Mouse (Mus musculus) layer of hippocampus, adult 8-10 months (tissue): ENCODE results near the gene Bst2. TPM values are rescaled to one million over a fixed set of nuclear protein-coding genes. Genes with fewer than 3 reads are reported as not detected.

Source experiments
- DNase-seq, 2 experiments: peaks; one replicate each; pipeline ENCODE4 v3.0.0; 2022; ENCODE audit warnings: low spot score in 2 of 2
- total RNA-seq, 4 experiments: library from RNA; stranded (reverse); gene quantifications; 2 replicates each; pipeline ENCODE4 v1.2.4; 2022

Bst2 gene
- total RNA-seq: 10 to 100 TPM in 2 of 4 experiments, 1 to 10 TPM in 2; 4.1 to 23.3 (median 8.6) TPM

DNA sequence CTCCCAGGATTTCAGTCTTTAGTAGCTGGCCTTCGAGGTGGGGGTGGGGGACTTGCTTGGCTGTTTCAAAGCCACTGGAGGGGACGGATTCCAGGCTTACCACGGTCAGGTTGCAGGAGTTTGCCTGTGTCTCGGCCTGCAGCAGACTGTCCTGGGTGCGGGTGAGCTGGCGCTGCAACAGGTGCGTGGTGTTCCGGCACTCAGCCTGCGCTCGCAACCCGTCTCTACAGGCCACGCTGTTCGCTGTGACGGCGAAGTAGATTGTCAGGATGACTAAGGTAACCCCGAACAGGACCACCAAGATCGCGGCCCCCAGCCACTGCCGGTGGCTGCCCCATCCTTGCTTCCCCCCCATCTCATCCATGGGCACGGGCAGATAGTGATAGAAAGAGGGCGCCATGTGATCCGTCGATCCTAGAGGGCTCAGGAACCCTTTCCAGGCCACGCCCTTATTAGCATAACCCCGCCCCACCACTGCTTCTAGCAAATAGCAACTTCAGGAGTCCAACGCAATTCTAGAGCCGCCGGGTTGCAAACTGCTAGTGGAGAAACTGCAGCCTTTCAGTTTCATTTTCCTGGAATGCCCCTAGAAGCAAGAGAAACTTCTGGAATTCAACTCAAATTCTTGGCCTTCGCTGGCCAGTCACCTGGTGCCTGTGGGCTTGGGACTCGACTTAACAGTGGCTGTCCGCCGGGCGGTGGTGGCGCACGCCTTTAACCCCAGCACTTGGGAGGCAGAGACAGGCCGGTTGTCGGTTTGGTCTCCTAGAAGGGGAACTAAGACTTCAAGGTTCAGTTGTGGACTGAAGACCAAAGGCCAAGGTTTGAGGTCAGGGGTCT is at the start of gene Bst2:
Gene Bst2, minus strand, starts transcription at position 429 of the 840 bp plus-strand sequence.
- DNase-seq: no peak

DNA sequence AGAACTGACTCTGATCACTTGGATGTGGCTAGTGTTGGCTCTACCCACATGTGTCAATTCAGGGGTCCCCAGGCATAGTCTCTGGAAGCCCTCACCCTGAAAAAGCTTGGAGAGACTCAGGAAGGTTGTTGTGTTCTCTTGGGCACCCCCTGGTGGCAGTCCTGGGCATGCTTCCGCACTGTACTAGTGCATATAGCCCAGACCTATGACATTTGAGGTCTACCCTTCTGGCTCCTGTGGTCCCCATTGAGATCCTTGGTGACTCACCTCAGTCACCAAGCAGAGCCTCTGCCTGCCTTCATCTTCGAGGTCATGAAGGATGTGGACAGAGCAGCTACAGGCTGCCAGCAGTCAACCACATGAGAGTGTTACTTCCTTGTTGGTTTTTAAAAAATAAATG is 49.6 kb upstream of the Bst2 start:
- no peak for DNase-seq

DNA sequence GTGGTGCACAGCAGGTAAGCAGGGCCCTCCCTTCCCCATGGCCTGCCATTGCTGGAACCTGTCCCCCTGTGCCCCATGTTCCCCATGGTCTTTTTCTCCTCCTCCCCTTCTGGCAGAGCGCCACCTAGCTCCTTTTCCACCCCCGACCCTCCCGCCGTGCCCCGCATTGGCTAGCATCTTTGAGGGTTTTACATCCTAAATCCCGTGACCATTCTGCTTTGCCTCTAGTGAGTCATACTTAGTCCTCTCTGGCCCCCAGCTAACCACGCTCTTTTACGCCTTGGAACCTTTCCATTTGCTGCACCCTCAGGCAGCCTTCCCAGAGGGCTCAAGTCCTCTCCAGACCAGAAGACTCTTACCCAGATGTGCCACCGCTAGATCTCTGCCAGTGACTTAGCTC is 42.9 kb upstream of the Bst2 start:
- DNase-seq: no peak

DNA sequence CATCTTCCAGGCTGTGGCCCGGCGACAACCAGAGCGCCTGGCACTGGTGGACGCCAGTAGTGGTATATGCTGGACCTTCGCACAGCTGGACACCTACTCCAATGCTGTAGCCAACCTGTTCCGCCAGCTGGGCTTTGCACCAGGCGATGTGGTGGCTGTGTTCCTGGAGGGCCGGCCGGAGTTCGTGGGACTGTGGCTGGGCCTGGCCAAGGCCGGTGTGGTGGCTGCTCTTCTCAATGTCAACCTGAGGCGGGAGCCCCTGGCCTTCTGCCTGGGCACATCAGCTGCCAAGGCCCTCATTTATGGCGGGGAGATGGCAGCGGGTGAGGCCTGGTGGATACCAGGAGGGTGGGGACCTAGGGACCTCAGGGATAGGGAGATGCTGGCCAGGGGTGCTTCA is 42.2 kb upstream of the Bst2 start:
- DNase-seq: no peak

DNA sequence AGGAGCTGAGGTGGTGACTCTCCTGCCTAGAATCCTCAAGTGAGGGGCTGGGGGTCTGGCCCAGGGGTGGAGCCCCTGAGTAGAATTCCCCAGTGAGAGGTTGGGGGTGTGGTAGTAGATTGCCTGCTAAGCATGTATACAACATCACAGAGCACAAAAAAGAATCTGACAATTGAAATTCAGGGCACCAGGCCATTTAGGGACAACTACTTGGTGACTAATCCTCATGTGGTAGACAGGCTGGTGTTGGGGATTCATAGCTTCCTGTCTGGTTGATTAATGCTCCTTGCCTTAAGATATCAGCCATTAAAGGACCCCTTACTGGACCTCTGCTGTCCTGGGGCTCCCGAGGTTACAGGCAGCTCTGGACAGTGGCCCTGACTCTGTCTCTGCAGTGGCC is 41.8 kb upstream of the Bst2 start:
- no peak for DNase-seq

DNA sequence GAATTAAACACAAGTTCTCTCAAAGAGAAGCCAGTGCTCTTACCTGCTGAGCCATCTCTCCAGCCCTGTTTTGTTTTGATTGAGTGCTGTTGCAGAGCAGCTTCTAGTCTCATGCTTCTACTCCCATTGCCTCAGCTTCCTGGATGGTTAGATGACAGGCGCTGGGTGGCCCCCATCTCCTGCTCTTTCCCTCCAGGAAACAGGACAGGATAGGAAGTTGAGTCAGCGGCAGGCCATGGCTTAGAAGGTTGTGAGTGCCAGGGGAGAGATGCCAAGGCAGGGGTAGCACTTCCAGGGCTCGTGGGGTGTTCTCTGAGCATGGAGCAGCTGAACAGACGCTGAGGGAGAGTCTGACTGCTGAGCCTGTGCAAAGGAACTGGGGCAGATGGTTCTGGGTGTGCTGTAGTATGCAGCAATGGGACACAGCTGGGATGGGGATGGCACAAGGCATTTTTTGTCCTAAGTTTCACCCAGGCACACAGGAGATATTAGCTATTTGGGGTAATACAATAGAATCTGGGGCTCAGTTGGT is 40.7 kb upstream of the Bst2 start:
- no peak for DNase-seq

DNA sequence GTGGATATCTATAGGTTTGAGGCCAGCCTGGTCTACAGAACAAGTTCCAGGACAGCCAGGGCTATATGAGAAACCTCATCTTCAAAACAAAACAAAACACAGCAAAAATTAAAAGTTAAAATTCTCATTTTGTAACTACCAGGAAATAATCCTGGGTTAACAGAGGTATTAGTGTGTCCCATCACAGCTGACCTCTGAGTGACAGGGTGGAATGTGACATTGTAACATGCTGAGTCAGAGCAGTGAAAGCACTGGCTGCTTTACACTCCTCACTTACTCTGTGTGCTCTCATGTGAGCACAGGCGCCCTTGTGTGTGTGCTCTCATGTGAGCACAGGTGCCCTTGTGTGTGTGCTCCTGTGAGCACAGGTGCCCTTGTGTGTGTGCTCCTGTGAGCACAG is 37.8 kb upstream of the Bst2 start:
- no peak for DNase-seq

DNA sequence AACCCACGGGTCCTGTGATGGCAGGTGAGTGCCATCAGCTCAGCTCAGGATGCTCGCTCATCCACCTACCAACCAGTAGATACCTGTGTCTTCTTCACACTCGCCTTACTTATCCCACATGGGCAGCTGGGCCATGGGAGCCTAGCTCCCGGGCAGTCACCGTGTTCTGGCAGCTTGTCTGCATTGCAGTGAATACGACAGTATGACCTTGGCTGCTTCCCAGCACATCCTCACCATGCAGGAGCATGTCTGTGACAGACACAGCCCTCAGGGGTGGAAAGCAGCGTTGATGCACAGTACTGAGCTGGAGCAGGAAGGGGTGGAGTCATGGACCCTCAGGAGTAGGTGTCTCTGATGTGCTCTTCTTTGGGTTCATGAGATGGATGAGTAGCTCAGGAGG is 37.2 kb upstream of the Bst2 start:
- no peak for DNase-seq

DNA sequence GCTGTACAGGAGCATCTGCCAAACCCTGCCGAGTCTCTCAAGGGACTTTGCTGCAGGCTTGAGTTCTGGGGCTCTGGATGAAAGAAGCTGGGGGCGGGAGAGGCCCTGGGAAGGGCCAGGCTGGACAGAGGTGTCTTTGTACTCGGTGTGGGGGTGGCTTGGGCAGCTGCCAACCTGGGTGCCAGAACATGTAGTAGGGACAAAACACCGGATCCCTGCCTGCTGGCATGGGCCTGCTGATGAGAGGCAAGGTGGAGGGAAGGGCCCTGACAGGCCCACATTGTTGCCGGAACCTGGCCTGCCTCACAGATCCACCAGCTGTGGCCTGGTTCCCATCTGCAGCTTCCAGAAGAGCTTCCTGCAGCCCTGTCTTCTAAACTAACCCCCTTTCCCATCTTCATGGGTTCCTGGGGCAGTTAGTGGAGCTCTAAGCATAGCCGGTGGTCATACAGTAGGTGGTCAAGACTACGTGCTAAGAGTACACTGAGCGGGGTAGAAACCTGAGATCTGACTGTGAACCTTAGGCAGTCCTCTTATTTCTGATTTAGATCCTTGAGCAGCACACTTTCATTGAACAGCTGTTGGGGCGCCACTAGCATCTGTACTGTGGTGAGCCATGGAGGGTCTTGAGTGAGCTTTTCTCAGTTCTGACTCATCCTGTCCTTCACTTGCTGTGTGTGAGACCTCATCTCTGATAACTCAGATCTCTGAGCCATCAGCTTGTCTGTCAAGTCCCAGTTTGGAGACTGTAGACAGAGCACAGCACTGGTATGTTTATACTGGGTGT is 35.8 kb upstream of the Bst2 start:
- peak; percentile 87 to 91 for DNase-seq

DNA sequence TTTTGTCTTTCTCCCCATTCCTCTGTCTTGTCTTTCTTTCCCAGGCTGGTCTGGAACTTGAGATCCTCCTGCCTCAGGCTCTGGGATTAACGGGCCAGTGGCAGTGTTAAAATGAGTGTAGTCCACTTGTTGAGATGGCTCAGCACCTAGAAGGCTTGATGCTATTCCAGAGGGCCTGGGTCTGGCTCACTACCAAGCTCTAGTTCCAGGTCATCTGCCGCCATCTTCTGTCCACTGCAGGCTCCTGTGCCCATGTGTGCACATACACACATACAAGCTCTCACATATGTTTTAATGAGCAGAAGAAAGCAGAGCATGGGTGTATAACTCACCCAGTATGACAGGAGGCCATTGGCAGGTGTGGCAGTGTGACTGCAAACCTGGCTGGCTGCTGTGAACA is 34.8 kb upstream of the Bst2 start:
- no peak for DNase-seq

DNA sequence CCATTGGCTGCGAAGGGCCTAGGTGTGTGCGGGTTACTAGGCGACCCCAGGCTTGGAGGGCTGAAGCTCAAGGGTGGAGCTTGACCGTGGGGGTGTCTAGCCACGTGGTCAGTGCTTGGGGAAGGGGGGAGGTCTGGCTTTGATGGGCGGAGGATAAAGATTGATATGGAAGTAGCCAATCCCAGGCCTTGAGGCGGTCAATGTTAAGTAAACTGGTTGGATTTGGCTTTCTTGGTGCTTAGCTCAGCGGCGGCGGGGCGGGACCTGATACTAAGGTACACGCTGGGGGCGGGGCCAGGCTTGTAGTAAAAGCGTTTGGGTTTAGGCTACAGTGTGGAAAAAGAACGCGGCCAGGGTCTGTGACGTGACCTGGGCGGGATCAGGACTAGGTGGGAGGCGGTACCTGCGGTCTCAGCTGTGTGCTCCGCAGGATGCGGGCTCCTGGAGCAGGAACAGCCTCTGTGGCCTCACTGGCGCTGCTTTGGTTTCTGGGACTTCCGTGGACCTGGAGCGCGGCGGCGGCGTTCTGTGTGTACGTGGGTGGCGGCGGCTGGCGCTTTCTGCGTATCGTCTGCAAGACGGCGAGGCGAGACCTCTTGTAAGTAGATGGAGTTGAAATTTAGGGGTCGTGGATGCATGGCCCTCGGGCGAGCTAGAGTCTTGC is 33.2 kb upstream of the Bst2 start:
- peak; percentile 96 to 98 for DNase-seq

DNA sequence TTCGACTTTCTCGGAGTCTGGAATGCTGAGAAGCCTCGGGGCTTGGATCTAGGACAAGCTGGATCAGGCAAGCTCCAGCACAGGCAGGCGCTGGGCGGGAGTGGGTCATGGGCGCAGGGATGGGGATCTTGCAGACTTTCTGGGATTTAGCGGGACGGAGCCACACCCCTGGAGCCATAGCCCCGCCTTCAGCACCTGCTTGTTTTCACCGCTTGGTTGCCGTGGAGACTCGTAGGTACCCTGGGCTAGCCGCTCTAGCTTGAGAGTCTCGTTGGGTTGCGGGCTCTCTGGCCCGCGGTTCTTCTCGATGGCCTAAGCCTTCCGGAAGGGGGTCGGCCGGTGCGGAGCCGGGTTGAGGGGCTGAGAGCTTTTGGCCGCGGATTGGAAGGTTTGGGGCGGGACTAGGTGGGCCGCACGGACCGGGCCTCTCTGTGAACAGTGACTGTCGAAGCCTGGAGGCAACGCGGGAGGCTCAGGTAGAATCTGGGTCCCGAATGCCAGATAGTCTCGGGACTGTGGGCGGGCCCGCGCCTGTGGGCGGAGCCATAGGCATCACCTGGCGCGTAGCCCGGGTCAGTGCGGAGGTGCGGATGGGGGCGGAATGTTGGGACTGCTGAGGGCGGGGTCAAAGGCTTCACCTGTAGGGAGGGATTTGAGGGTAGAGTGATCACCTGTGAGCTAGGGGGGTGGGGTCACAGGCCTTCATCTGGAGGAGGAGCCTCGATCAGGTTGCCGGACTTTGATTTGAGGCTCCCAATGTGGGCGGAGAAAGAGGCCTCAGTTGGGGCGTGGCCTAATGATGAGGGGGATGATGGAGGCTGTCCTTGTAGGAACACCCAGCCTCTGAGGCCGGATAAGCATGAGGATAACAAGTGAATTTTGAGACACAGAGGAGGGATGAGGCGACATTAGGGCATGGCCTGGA is 32.4 kb upstream of the Bst2 start:
- DNase-seq: peak; percentile 92 to 95

DNA sequence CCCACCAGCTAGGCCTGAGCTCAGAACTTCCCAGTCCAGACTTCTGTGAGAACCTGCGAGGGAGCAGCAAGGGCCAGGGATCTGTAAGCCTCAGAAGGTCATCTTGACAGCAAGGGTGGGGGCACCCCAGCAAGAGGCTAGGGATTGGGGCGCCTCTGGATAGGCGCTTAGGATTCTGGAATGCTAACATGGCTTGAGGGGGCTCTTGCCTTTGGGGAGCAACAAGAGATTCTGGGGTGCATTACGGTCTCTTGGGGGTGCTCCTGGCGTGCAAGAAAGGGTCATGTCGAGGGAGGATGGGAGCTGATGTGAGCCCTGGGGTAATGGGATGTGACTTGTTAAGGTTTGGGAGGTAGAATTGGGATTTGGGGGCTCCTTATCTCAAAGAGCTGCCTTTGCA is 31.7 kb upstream of the Bst2 start:
- DNase-seq: no peak

DNA sequence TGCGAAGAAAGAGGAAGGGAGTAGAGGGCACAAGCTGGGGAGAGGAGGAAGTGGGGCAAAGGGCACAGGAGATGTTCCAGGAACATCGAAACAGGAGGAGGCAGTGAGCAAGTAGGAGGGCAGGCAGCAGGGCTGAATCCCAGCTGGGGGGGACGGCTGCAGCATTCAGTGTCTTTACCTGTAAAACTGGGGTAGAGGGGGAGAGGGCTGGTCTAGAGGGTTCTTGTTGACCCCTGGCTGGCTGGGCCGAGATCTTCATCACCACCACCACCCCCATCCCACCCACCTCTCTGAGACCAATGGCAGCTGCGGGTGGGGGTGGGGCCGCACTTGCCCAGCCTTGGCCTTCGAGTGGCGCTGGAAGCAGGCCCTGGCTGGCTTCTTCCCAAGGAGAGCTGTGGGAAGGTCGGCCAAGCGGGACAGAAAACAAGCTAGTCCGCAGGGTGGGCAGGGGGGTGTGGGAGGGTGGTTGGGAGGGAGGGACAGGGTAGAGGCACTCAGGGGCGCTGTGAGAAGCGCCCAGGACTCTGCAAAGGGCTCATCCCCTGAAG is 31.2 kb upstream of the Bst2 start, which contains the start of gene Slc27a1:
Gene Slc27a1, plus strand, starts transcription at position 496 of the 551 bp plus-strand sequence.
- peak; percentile 73 to 74 for DNase-seq

DNA sequence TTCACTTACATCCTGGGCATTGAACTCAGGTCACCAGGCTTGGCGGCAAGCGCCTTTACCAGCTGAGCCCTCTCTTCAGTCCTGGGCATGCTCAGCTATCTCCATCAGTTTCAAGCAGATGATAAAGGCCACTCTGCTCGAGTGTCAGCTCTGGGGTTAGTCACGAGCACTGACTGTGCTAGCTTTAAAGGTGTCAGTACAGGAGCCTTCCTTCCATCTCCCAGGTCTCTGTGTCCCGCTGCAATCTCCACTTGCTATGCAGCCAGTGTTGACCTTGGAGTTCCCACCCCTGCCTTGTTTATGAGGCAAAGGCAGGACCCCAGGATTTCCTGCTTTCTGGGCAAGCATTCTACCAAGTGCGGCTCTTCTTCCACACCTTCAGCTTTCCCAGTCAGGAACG is 30.3 kb upstream of the Bst2 start:
- no peak for DNase-seq

DNA sequence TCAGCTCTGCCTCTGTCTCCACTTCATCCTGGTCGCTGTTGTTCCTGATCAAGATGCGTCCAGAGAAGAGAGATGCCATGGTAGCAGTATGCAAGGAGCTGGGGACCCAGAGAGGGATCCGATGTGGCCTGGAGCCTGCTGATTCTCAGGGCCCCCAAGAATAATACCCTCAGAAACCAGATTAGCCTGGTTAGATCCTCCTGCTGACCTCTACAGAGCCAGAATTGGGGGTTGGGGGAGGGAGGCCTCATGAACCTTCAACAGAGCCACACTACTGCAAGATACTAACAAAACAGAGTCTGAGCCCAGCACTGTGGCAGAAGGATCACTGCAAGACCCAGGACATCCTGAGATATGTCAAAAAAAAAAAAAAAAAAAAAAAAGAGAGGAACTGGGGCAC is 29.2 kb upstream of the Bst2 start, which contains the start of gene Nxnl1:
Gene Nxnl1, minus strand, starts transcription at position 101 of the 400 bp plus-strand sequence.
- DNase-seq: no peak

DNA sequence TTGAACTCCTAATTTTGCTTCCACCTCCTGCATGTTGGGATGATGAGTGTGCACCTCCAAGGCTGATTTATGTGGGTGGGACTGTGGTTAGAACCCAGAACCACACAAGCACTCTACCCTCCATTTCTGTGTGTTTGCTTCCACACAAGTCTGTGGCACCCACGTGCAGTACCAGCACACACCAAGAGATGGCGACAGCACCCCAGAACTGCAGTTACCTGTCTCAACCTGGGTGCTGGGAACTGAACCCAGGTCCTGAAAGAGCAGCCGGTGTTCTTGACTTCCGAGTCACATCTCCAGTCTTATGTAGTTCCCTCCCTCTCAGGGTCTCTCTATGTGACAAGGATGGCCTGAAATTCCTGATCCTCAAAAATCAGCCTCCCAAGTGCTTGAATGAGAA is 26.7 kb upstream of the Bst2 start:
- DNase-seq: no peak

DNA sequence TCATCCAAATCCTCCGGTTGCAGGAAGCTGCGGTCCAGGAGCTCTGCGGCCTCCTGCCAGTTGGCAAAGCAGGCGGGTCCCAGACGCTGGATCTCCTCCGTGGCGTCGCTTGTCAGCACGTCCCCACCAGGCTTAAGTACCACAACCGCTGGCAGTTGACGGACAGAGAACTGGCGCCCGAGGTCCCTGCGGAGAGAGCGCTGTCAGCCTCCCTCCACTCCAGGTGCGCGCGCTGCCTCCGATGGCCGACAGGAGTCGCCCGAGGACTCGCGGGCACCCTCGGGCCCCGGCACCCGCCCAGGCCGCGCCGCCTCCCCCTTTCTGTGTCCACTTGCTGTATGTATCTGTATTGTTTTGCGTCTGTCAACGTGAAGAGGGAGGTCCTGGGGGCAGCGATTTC is 25.5 kb upstream of the Bst2 start:
- peak in 1 of 2 experiments; percentile 63 for DNase-seq

DNA sequence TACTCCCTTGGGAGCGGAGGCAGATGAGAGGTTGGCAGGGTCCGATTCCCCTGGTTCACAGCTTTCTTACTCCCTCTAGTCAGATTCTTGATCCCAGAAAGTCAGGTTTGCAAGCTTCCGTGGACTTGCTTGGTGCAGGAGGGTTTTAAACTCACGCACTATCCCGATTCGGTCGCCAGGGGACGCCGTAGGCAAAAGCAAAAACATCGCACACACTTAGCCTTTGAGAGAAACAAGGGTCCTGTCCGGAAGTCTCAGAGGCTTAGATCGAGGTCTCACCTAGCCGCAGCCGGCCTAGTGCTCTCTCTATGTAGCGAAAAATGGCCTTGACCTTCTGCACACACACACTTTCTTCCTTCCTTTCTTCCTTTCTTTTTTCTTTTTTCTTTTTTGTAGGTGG is 24.1 kb upstream of the Bst2 start:
- peak in 1 of 2 experiments; percentile 63 for DNase-seq

DNA sequence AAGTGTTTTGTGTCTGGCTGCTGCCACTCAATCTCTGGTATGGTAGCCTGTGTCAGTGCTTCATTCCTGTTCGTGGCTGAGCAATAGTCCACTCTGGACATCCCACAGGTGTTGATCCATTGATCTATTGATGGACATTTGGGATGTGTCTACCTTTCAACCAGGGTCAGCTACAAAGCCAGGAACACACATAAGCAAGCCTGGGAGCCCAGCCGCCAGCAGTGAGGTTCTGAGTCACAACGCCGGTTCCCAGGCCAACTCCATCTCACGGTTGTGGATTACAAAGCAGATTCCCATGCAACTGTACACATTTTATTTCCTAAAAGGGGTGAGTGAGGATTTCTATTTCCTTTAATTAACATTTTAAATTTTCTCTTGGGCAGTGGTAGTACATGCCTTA is 23.5 kb upstream of the Bst2 start:
- DNase-seq: no peak
